ENCODE assay signal across 14 mouse cellular contexts in genomic region chr10:80444339-80445045, GRCm38 (mm10). TPM values are rescaled to one million over a fixed set of nuclear protein-coding genes. Genes with fewer than 3 reads are reported as not detected.
DNase-seq lines count a peak whose midpoint lies in the region; ATAC-seq and TF ChIP-seq lines count a peak whose summit lies in the region.
"Had no signal": no experiment of that assay in that cellular context is flagged by ENCODE, and none has a peak within 500 bp of the region (broad histone marks: within the 10 kb centered on the region; RNA-seq: fewer than 3 reads in every experiment).

No protein-coding gene starts in this region.

- H3ac ChIP-seq in C2C12 (ENCODE audit: control insufficient read depth, insufficient read length, low read depth): peak overlapping the region; percentile 13

- no peaks in the 10 kb centered on the region for H3K79me3 ChIP-seq in C2C12 (ENCODE audit: low read depth)

- H3K9me3 ChIP-seq in forebrain, embryonic 14.5 days (replicated peaks; ENCODE audit: control insufficient read depth, low read length): no peaks in the 10 kb centered on the region
- no peaks in the 10 kb centered on the region for H3K9me3 ChIP-seq in forebrain, embryonic 16.5 days (ENCODE audit: control insufficient read depth, low read length)
- no peaks in the 10 kb centered on the region for H3K9me3 ChIP-seq in hindbrain, embryonic 12.5 days (replicated peaks)
- H3K9me3 ChIP-seq in forebrain, embryonic 12.5 days: no peaks in the 10 kb centered on the region
- H3K9me3 ChIP-seq: hindbrain, embryonic 15.5 days had no signal

- TF ChIP-seq CTCF in C2C12 (IDR thresholded peaks at IDR 0.05; ENCODE audit: control insufficient read depth, insufficient read depth, insufficient read length): no peak

- no peak overlapping the region for H3K4me2 ChIP-seq in forebrain, embryonic 14.5 days (ENCODE audit: low read length)
- H3K4me2 ChIP-seq in forebrain, embryonic 16.5 days (ENCODE audit: low read length): no peak overlapping the region
- H3K4me2 ChIP-seq in hindbrain, embryonic 12.5 days (replicated peaks): no peak overlapping the region
- no peak overlapping the region for H3K4me2 ChIP-seq in forebrain, embryonic 12.5 days
- H3K4me2 ChIP-seq: hindbrain, embryonic 15.5 days had no signal

- no peak overlapping the region for H3K27ac ChIP-seq in forebrain, embryonic 14.5 days (ENCODE audit: low read depth, low read length)
- H3K27ac ChIP-seq in forebrain, embryonic 16.5 days (ENCODE audit: low read length): no peak overlapping the region
- no peak overlapping the region for H3K27ac ChIP-seq in hindbrain, embryonic 12.5 days
- no peak overlapping the region for H3K27ac ChIP-seq in forebrain, embryonic 12.5 days
- H3K27ac ChIP-seq: hindbrain, embryonic 15.5 days had no signal

- no peak overlapping the region; the same call in 1 of the 2 replicates for H3K9ac ChIP-seq in forebrain, embryonic 14.5 days (ENCODE audit: low read length)
- no peak overlapping the region for H3K9ac ChIP-seq in forebrain, embryonic 16.5 days (replicated peaks; ENCODE audit: low read depth, low read length)
- 0 out of 2 replicates have a peak overlapping the region, but pooled peaks have one; percentile 50 for H3K9ac ChIP-seq in hindbrain, embryonic 12.5 days
- no peak overlapping the region for H3K9ac ChIP-seq in forebrain, embryonic 12.5 days
- H3K9ac ChIP-seq: hindbrain, embryonic 15.5 days had no signal

- peak; percentile 41 for DNase-seq in forebrain, embryonic 14.5 days (ENCODE audit: low spot score)
- peak; percentile 39 for DNase-seq in lung, postnatal 14 days
- no peak for DNase-seq in lung, postnatal 25 days (ENCODE audit: low spot score)
- no peak for DNase-seq in layer of hippocampus, postnatal 36 days
- DNase-seq: cerebellum, adult 18-20 months had no signal

- H3K4me3 ChIP-seq in forebrain, embryonic 14.5 days (ENCODE audit: low read depth, low read length): no peak overlapping the region
- no peak overlapping the region for H3K4me3 ChIP-seq in forebrain, embryonic 16.5 days (replicated peaks; ENCODE audit: low read length)
- H3K4me3 ChIP-seq in C2C12 (ENCODE audit: insufficient read depth, poor library complexity, severe bottlenecking): no peak overlapping the region
- H3K4me3 ChIP-seq in hindbrain, embryonic 12.5 days: no peak overlapping the region
- no peak overlapping the region for H3K4me3 ChIP-seq in forebrain, embryonic 12.5 days (replicated peaks)
- H3K4me3 ChIP-seq: hindbrain, embryonic 15.5 days had no signal

- H3K4me1 ChIP-seq in forebrain, embryonic 14.5 days (ENCODE audit: control insufficient read depth, insufficient read depth, low read length): no peaks in the 10 kb centered on the region
- peaks cover 6% of the 10 kb centered on the region for H3K4me1 ChIP-seq in forebrain, embryonic 16.5 days (replicated peaks; ENCODE audit: control insufficient read depth, insufficient read depth, low read length)
- peaks cover 12% of the 10 kb centered on the region for H3K4me1 ChIP-seq in hindbrain, embryonic 12.5 days
- peaks cover 4% of the 10 kb centered on the region for H3K4me1 ChIP-seq in forebrain, embryonic 12.5 days

- WGBS in forebrain, embryonic 14.5 days: 36% methylated on average over 5 of the region's 5 CpGs
- 47% methylated on average over 5 of the region's 5 CpGs for WGBS in forebrain, embryonic 16.5 days
- WGBS in hindbrain, embryonic 12.5 days: 43% methylated on average over 5 of the region's 5 CpGs
- WGBS in forebrain, embryonic 12.5 days: 50% methylated on average over 5 of the region's 5 CpGs

- 0 out of 2 replicates have a peak, but pooled peaks cover 3% of the 10 kb centered on the region for H3K27me3 ChIP-seq in forebrain, embryonic 14.5 days (replicated peaks; ENCODE audit: control insufficient read depth, insufficient read depth, low read length)
- peaks cover 11% of the 10 kb centered on the region for H3K27me3 ChIP-seq in forebrain, embryonic 16.5 days (replicated peaks; ENCODE audit: control insufficient read depth, insufficient read depth, low read length)
- peaks cover 17% of the 10 kb centered on the region for H3K27me3 ChIP-seq in C2C12 (ENCODE audit: control insufficient read depth, insufficient read depth, insufficient read length)
- H3K27me3 ChIP-seq in hindbrain, embryonic 12.5 days: peaks cover 51% of the 10 kb centered on the region
- H3K27me3 ChIP-seq in forebrain, embryonic 12.5 days: peaks cover 49% of the 10 kb centered on the region

- no peaks in the 10 kb centered on the region for H3K79me2 ChIP-seq in C2C12 (ENCODE audit: control insufficient read depth, insufficient read depth)

- H3K36me3 ChIP-seq in forebrain, embryonic 14.5 days (ENCODE audit: control insufficient read depth, insufficient read depth, low read length): no peaks in the 10 kb centered on the region
- no peaks in the 10 kb centered on the region for H3K36me3 ChIP-seq in forebrain, embryonic 16.5 days (ENCODE audit: control insufficient read depth, insufficient read depth)
- H3K36me3 ChIP-seq in C2C12 (ENCODE audit: control insufficient read depth, insufficient read depth): no peaks in the 10 kb centered on the region
- H3K36me3 ChIP-seq in hindbrain, embryonic 12.5 days: no peaks in the 10 kb centered on the region
- H3K36me3 ChIP-seq in forebrain, embryonic 12.5 days (replicated peaks): no peaks in the 10 kb centered on the region
- H3K36me3 ChIP-seq: hindbrain, embryonic 15.5 days had no signal

- no peak for ATAC-seq in forebrain, embryonic 14.5 days
- no peak for ATAC-seq in forebrain, embryonic 16.5 days
- 0 out of 2 replicates have a peak, but pooled peaks have one; percentile 32 for ATAC-seq in hindbrain, embryonic 12.5 days (ENCODE audit: low FRiP score)
- ATAC-seq in forebrain, embryonic 12.5 days (ENCODE audit: low FRiP score): no peak

TF ChIP-seq in C2C12, 6 proteins besides CTCF, POLR2A, EP300 and RAD21:
- TF ChIP-seq FOSL1 (IDR thresholded peaks at IDR 0.05; ENCODE audit: insufficient read depth, low read length, poor library complexity, severe bottlenecking) (no peak), MYOD1 (IDR thresholded peaks at IDR 0.05; ENCODE audit: control insufficient read depth, insufficient read length, low read depth) (no peak), USF1 (IDR thresholded peaks at IDR 0.05; ENCODE audit: low read depth) (no peak), MAX (IDR thresholded peaks at IDR 0.05) (no peak), CEBPB (IDR thresholded peaks at IDR 0.05; ENCODE audit: low read depth) (no peak), MYOG (IDR thresholded peaks at IDR 0.05; ENCODE audit: control insufficient read depth, extremely low read depth, insufficient read length) (no peak)

RNA-seq across cellular contexts. Expression of gene Tcf3, which starts 11.0 kb away (rescaled TPM):
- 64.4 and 73.5 TPM in 2 replicates for polyA plus RNA-seq in forebrain, embryonic 14.5 days (2014; fragmentation: Nextera tagmentation; extraction: Ambion mirVana)
- polyA plus RNA-seq in forebrain, embryonic 16.5 days (2015; fragmentation: Nextera tagmentation; extraction: Ambion mirVana): 63.7 and 74.6 TPM in 2 replicates
- 111 TPM for polyA plus RNA-seq in C2C12 (2012; fragmentation: generic; extraction: Trizol)
- polyA plus RNA-seq in hindbrain, embryonic 12.5 days (2016; fragmentation: Nextera tagmentation; extraction: Ambion mirVana): 176 and 178 TPM in 2 replicates
- total RNA-seq in layer of hippocampus, postnatal 36 days (2021): 10 to 100 TPM; 30.5 to 30.6 TPM
- 203 and 205 TPM in 2 replicates for polyA plus RNA-seq in forebrain, embryonic 12.5 days (2016; fragmentation: Nextera tagmentation; extraction: Ambion mirVana)

RNA-seq across cellular contexts. Expression of gene Uqcr11, which starts 37.9 kb away (rescaled TPM):
- polyA plus RNA-seq in forebrain, embryonic 14.5 days (2014; fragmentation: Nextera tagmentation; extraction: Ambion mirVana): 628 and 893 TPM in 2 replicates
- polyA plus RNA-seq in forebrain, embryonic 16.5 days (2015; fragmentation: Nextera tagmentation; extraction: Ambion mirVana): 455 and 522 TPM in 2 replicates
- polyA plus RNA-seq in C2C12 (2012; fragmentation: generic; extraction: Trizol): 1,025 TPM
- polyA plus RNA-seq in hindbrain, embryonic 12.5 days (2016; fragmentation: Nextera tagmentation; extraction: Ambion mirVana): 312 and 406 TPM in 2 replicates
- total RNA-seq in layer of hippocampus, postnatal 36 days (2021): 100 to 1,000 TPM; 443 to 467 TPM
- 371 and 400 TPM in 2 replicates for polyA plus RNA-seq in forebrain, embryonic 12.5 days (2016; fragmentation: Nextera tagmentation; extraction: Ambion mirVana)

RNA-seq across cellular contexts. Expression of gene Mbd3, which starts 45.1 kb away (rescaled TPM):
- polyA plus RNA-seq in forebrain, embryonic 14.5 days (2014; fragmentation: Nextera tagmentation; extraction: Ambion mirVana): 216 and 221 TPM in 2 replicates
- 247 and 256 TPM in 2 replicates for polyA plus RNA-seq in forebrain, embryonic 16.5 days (2015; fragmentation: Nextera tagmentation; extraction: Ambion mirVana)
- polyA plus RNA-seq in C2C12 (2012; fragmentation: generic; extraction: Trizol): 326 TPM
- polyA plus RNA-seq in hindbrain, embryonic 12.5 days (2016; fragmentation: Nextera tagmentation; extraction: Ambion mirVana): 275 and 296 TPM in 2 replicates
- total RNA-seq in layer of hippocampus, postnatal 36 days (2021): 100 to 1,000 TPM; 148 to 156 TPM
- polyA plus RNA-seq in forebrain, embryonic 12.5 days (2016; fragmentation: Nextera tagmentation; extraction: Ambion mirVana): 312 and 327 TPM in 2 replicates

RNA-seq across cellular contexts. Expression of gene Onecut3, which starts 50.1 kb away (rescaled TPM):
- polyA plus RNA-seq in forebrain, embryonic 14.5 days (2014; fragmentation: Nextera tagmentation; extraction: Ambion mirVana): 0.28 and 0.34 TPM in 2 replicates
- 0.07 and 0.46 TPM in 2 replicates for polyA plus RNA-seq in forebrain, embryonic 16.5 days (2015; fragmentation: Nextera tagmentation; extraction: Ambion mirVana)
- not detected for polyA plus RNA-seq in C2C12 (2012; fragmentation: generic; extraction: Trizol)
- 1.7 and 2.3 TPM in 2 replicates for polyA plus RNA-seq in hindbrain, embryonic 12.5 days (2016; fragmentation: Nextera tagmentation; extraction: Ambion mirVana)
- under 1 TPM in 1 of 2 experiments, not detected in 1; 0.08 TPM for total RNA-seq in layer of hippocampus, postnatal 36 days (2021)
- polyA plus RNA-seq in forebrain, embryonic 12.5 days (2016; fragmentation: Nextera tagmentation; extraction: Ambion mirVana): 0.68 and 0.83 TPM in 2 replicates
- total RNA-seq: granulocyte monocyte progenitor cell, adult 5-6 weeks; layer of hippocampus, postnatal 14 days; megakaryocyte-erythroid progenitor cell, adult 5-6 weeks had no signal
- polyA plus RNA-seq: thymus, postnatal 0 days had no signal

RNA-seq across cellular contexts. Expression of gene Mex3d, which starts 57.0 kb away (rescaled TPM):
- 16.9 and 17.8 TPM in 2 replicates for polyA plus RNA-seq in forebrain, embryonic 14.5 days (2014; fragmentation: Nextera tagmentation; extraction: Ambion mirVana)
- polyA plus RNA-seq in forebrain, embryonic 16.5 days (2015; fragmentation: Nextera tagmentation; extraction: Ambion mirVana): 16.3 TPM in 2 replicates
- 37.4 TPM for polyA plus RNA-seq in C2C12 (2012; fragmentation: generic; extraction: Trizol)
- polyA plus RNA-seq in hindbrain, embryonic 12.5 days (2016; fragmentation: Nextera tagmentation; extraction: Ambion mirVana): 21.4 and 24.8 TPM in 2 replicates
- total RNA-seq in layer of hippocampus, postnatal 36 days (2021): 10 to 100 TPM; 18.2 to 18.4 TPM
- 17.3 and 21.3 TPM in 2 replicates for polyA plus RNA-seq in forebrain, embryonic 12.5 days (2016; fragmentation: Nextera tagmentation; extraction: Ambion mirVana)

Comparison
In these comparisons a context has a peak if more than half of its experiments do, and no peak if none do; other contexts are left out.
1. DNase-seq: peak in forebrain, embryonic 14.5 days (single experiment) and lung, postnatal 14 days (single experiment); none in lung, postnatal 25 days (single experiment) and layer of hippocampus, postnatal 36 days (0 of 2).